Comparison of ENCODE assay signal across 8 mouse cellular contexts in the genomic region with DNA sequence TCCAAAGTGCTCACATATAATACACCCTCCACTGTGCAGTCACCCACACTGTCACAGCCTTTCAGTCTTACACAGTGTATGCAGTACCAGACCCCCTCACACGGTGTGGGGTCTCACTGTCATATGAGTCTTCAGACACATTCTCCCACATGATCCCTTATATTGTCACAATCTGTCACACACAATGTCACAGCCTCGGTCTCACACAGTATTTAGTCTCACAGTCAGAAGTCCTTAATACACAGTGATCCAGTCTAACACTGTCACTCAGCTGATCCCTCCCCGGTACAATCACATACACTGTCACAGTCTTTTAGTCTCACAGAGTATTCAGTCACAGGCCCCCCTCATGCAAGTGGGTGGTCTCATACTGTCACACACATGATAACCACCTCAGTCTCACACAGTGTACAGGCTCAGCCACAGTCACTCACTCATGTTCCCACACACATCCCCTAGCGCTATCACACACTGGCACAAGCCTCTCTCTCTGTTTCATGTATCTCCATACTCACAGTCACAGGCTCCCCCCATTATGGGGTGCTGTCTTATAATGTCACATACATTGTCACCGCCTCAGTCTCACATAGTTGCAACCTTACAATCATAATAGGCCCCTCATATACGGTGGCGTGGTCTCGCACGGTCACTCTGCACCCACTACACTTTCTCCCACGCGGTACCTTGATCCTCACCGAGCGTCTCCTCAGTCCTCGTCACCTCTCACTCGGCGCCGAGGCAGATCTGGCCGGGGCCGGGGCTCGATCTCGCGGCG. TPM values are rescaled to one million over a fixed set of nuclear protein-coding genes. Genes with fewer than 3 reads are reported as not detected.
DNase-seq lines count a peak whose midpoint lies in the region; ATAC-seq and TF ChIP-seq lines count a peak whose summit lies in the region.

No protein-coding gene starts in this region.

- peak overlapping the region; percentile 88 for H3K27ac ChIP-seq in kidney, embryonic 15.5 days
- peak overlapping the region; percentile 90 for H3K27ac ChIP-seq in forebrain, postnatal 0 days (ENCODE audit: low read depth, low read length)
- H3K27ac ChIP-seq in midbrain, embryonic 12.5 days (replicated peaks), result peak overlapping the region; percentile 82

- intact Hi-C loops in gastrocnemius, postnatal 14 days (cut with DNase I; ENCODE audit: low total_unique reads), result no loop called here

- H3K9me3 ChIP-seq in kidney, embryonic 15.5 days (replicated peaks), result no peaks in the 10 kb centered on the region
- H3K9me3 ChIP-seq in forebrain, postnatal 0 days (ENCODE audit: low read length), result no peaks in the 10 kb centered on the region
- no peaks in the 10 kb centered on the region for H3K9me3 ChIP-seq in midbrain, embryonic 12.5 days

- TF ChIP-seq CTCF in forebrain, postnatal 0 days (IDR thresholded peaks at IDR 0.05; ENCODE audit: low read depth), result no peak

- ATAC-seq in kidney, embryonic 15.5 days (replicated peaks; ENCODE audit: low FRiP score), result peak; percentile 77
- peak; percentile 86 for ATAC-seq in forebrain, postnatal 0 days
- ATAC-seq in midbrain, embryonic 12.5 days (ENCODE audit: low FRiP score, low read depth), result peak; percentile 82
- no peak for ATAC-seq in erythroid progenitor cell, adult 5-6 weeks (replicated peaks; ENCODE audit: low FRiP score, poor library complexity, severe bottlenecking)

- peaks cover 13% of the 10 kb centered on the region; the same call in 1 of the 2 replicates for H3K36me3 ChIP-seq in kidney, embryonic 15.5 days
- peaks cover 23% of the 10 kb centered on the region for H3K36me3 ChIP-seq in forebrain, postnatal 0 days (ENCODE audit: insufficient read depth)
- H3K36me3 ChIP-seq in midbrain, embryonic 12.5 days, result no peaks in the 10 kb centered on the region

- 17% methylated on average over 23 of the region's 23 CpGs for WGBS in kidney, embryonic 15.5 days
- 10% methylated on average over 23 of the region's 23 CpGs for WGBS in forebrain, postnatal 0 days
- WGBS in midbrain, embryonic 12.5 days, result 17% methylated on average over 23 of the region's 23 CpGs

- H3K27me3 ChIP-seq in kidney, embryonic 15.5 days, result no peaks in the 10 kb centered on the region
- H3K27me3 ChIP-seq in forebrain, postnatal 0 days (ENCODE audit: insufficient read depth, low read length), result no peaks in the 10 kb centered on the region
- no peaks in the 10 kb centered on the region for H3K27me3 ChIP-seq in midbrain, embryonic 12.5 days

- H3K9ac ChIP-seq in kidney, embryonic 15.5 days, result peak overlapping the region; percentile 67
- H3K9ac ChIP-seq in forebrain, postnatal 0 days, result peak overlapping the region; percentile 84
- peak overlapping the region; percentile 60 for H3K9ac ChIP-seq in midbrain, embryonic 12.5 days (replicated peaks)

- H3K4me3 ChIP-seq in kidney, embryonic 15.5 days (replicated peaks), result peak overlapping the region; percentile 66
- H3K4me3 ChIP-seq in forebrain, postnatal 0 days (ENCODE audit: low read depth, low read length), result peak overlapping the region; percentile 60
- H3K4me3 ChIP-seq in midbrain, embryonic 12.5 days, result peak overlapping the region; percentile 45

- peaks cover 12% of the 10 kb centered on the region for H3K4me1 ChIP-seq in kidney, embryonic 15.5 days
- peaks cover 8% of the 10 kb centered on the region; the same call in 1 of the 2 replicates for H3K4me1 ChIP-seq in forebrain, postnatal 0 days (ENCODE audit: insufficient read depth)
- peaks cover 11% of the 10 kb centered on the region for H3K4me1 ChIP-seq in midbrain, embryonic 12.5 days

- no peak for DNase-seq in kidney, adult 8-10 months
- DNase-seq in c-Kit-negative CD71-positive TER-119-positive erythroid progenitor cells, embryonic 14.5 days (ENCODE audit: low read depth, low spot score), result peak; percentile 8
- peak; percentile 73 for DNase-seq in forebrain, postnatal 0 days
- peak; percentile 38 for DNase-seq in layer of hippocampus, adult 9-11 months
- no peak for DNase-seq in gastrocnemius, postnatal 14 days

- peak overlapping the region; percentile 69 for H3K4me2 ChIP-seq in kidney, embryonic 15.5 days
- H3K4me2 ChIP-seq in forebrain, postnatal 0 days (ENCODE audit: low read depth), result peak overlapping the region; percentile 56
- peak overlapping the region; percentile 53 for H3K4me2 ChIP-seq in midbrain, embryonic 12.5 days (replicated peaks)

RNA-seq across cellular contexts. Expression of a gene that starts 0.4 kb away (rescaled TPM):
- 5.1 and 6.2 TPM in 2 replicates for polyA plus RNA-seq in kidney, embryonic 15.5 days (2015; fragmentation: Nextera tagmentation; extraction: Ambion mirVana)
- 12.3 and 13.1 TPM in 2 replicates for total RNA-seq in forebrain, postnatal 0 days (2014; rRNA removed)
- polyA plus RNA-seq in forebrain, postnatal 0 days (2015; fragmentation: Nextera tagmentation; extraction: Ambion mirVana), result 11.7 and 13.2 TPM in 2 replicates
- 7.9 and 8.7 TPM in 2 replicates for polyA plus RNA-seq in midbrain, embryonic 12.5 days (2016; fragmentation: Nextera tagmentation; extraction: Ambion mirVana)
- total RNA-seq in erythroid progenitor cell, adult 5-6 weeks (2015; ENCODE audit: low replicate concordance), result not detected in 2 replicates
- total RNA-seq in erythroid progenitor cell, adult 5-6 weeks (2017; ENCODE audit: low replicate concordance), result 1.2 TPM in 1 of 2 replicates, not detected in the other
- under 1 TPM; 0.39 to 0.51 TPM for total RNA-seq in gastrocnemius, postnatal 14 days (2021)

RNA-seq across cellular contexts. Expression of a gene that starts 12.9 kb away (rescaled TPM):
- 2.3 and 2.4 TPM in 2 replicates for polyA plus RNA-seq in kidney, embryonic 15.5 days (2015; fragmentation: Nextera tagmentation; extraction: Ambion mirVana)
- 5.8 and 7.8 TPM in 2 replicates for total RNA-seq in forebrain, postnatal 0 days (2014; rRNA removed)
- 1.5 and 4.6 TPM in 2 replicates for polyA plus RNA-seq in forebrain, postnatal 0 days (2015; fragmentation: Nextera tagmentation; extraction: Ambion mirVana)
- polyA plus RNA-seq in midbrain, embryonic 12.5 days (2016; fragmentation: Nextera tagmentation; extraction: Ambion mirVana), result 4.5 and 4.8 TPM in 2 replicates
- not detected in 2 replicates for total RNA-seq in erythroid progenitor cell, adult 5-6 weeks (2015; ENCODE audit: low replicate concordance)
- not detected in 2 replicates for total RNA-seq in erythroid progenitor cell, adult 5-6 weeks (2017; ENCODE audit: low replicate concordance)
- total RNA-seq in gastrocnemius, postnatal 14 days (2021), result under 1 TPM; 0.06 to 0.11 TPM

RNA-seq across cellular contexts. Expression of a gene that starts 32.4 kb away (rescaled TPM):
- 1.7 and 2.5 TPM in 2 replicates for polyA plus RNA-seq in kidney, embryonic 15.5 days (2015; fragmentation: Nextera tagmentation; extraction: Ambion mirVana)
- 4.0 and 4.5 TPM in 2 replicates for total RNA-seq in forebrain, postnatal 0 days (2014; rRNA removed)
- 1.5 and 3.3 TPM in 2 replicates for polyA plus RNA-seq in forebrain, postnatal 0 days (2015; fragmentation: Nextera tagmentation; extraction: Ambion mirVana)
- polyA plus RNA-seq in midbrain, embryonic 12.5 days (2016; fragmentation: Nextera tagmentation; extraction: Ambion mirVana), result 2.4 and 3.1 TPM in 2 replicates
- total RNA-seq in erythroid progenitor cell, adult 5-6 weeks (2015; ENCODE audit: low replicate concordance), result 1.7 TPM in 1 of 2 replicates, not detected in the other
- total RNA-seq in erythroid progenitor cell, adult 5-6 weeks (2017; ENCODE audit: low replicate concordance), result 1.2 TPM in 1 of 2 replicates, not detected in the other
- 1 to 10 TPM in 1 of 2 experiments, under 1 TPM in 1; 0.82 to 1.7 TPM for total RNA-seq in gastrocnemius, postnatal 14 days (2021)

RNA-seq across cellular contexts. Expression of a gene that starts 44.3 kb away (rescaled TPM):
- 5.9 and 6.3 TPM in 2 replicates for polyA plus RNA-seq in kidney, embryonic 15.5 days (2015; fragmentation: Nextera tagmentation; extraction: Ambion mirVana)
- 6.9 and 10.0 TPM in 2 replicates for total RNA-seq in forebrain, postnatal 0 days (2014; rRNA removed)
- 9.9 and 13.1 TPM in 2 replicates for polyA plus RNA-seq in forebrain, postnatal 0 days (2015; fragmentation: Nextera tagmentation; extraction: Ambion mirVana)
- polyA plus RNA-seq in midbrain, embryonic 12.5 days (2016; fragmentation: Nextera tagmentation; extraction: Ambion mirVana), result 11.4 and 14.2 TPM in 2 replicates
- total RNA-seq in erythroid progenitor cell, adult 5-6 weeks (2015; ENCODE audit: low replicate concordance), result not detected in 2 replicates
- not detected in 2 replicates for total RNA-seq in erythroid progenitor cell, adult 5-6 weeks (2017; ENCODE audit: low replicate concordance)
- total RNA-seq in gastrocnemius, postnatal 14 days (2021), result 1 to 10 TPM; 1.9 to 2.4 TPM

RNA-seq across cellular contexts. Expression of a gene that starts 52.5 kb away (rescaled TPM):
- polyA plus RNA-seq in kidney, embryonic 15.5 days (2015; fragmentation: Nextera tagmentation; extraction: Ambion mirVana), result 7.8 and 8.3 TPM in 2 replicates
- 15.4 and 27.4 TPM in 2 replicates for total RNA-seq in forebrain, postnatal 0 days (2014; rRNA removed)
- 19.8 and 20.7 TPM in 2 replicates for polyA plus RNA-seq in forebrain, postnatal 0 days (2015; fragmentation: Nextera tagmentation; extraction: Ambion mirVana)
- polyA plus RNA-seq in midbrain, embryonic 12.5 days (2016; fragmentation: Nextera tagmentation; extraction: Ambion mirVana), result 14.8 and 16.0 TPM in 2 replicates
- total RNA-seq in erythroid progenitor cell, adult 5-6 weeks (2015; ENCODE audit: low replicate concordance), result not detected in 2 replicates
- total RNA-seq in erythroid progenitor cell, adult 5-6 weeks (2017; ENCODE audit: low replicate concordance), result 0.51 TPM in 1 of 2 replicates, not detected in the other
- total RNA-seq in gastrocnemius, postnatal 14 days (2021), result 1 to 10 TPM; 1.9 to 2.2 TPM

Comparison
In these comparisons a context has a peak if more than half of its experiments do, and no peak if none do; other contexts are left out.
1. DNase-seq: peak in c-Kit-negative CD71-positive TER-119-positive erythroid progenitor cells, embryonic 14.5 days (single experiment), forebrain, postnatal 0 days (single experiment) and layer of hippocampus, adult 9-11 months (single experiment); none in kidney, adult 8-10 months (0 of 2) and gastrocnemius, postnatal 14 days (single experiment).
2. Peak in every context shown above with its lines, with median percentiles within 50 percentile points of each other: H3K27ac ChIP-seq, H3K4me2 ChIP-seq, H3K4me3 ChIP-seq and H3K9ac ChIP-seq.